Mouse (Mus musculus) heart, embryonic 14.5 days (tissue): Measurements from ENCODE around the gene Fam205a3. TPM values are rescaled to one million over a fixed set of nuclear protein-coding genes. Genes with fewer than 3 reads are reported as not detected.
"Not testable (repeated sequence)": the region's sequence is repeated elsewhere in the genome, so short reads cannot be mapped to it uniquely, and the experiment has no call there.

Source experiments
- ATAC-seq: fragments of 200-750 bp; cut with Nextera tagmentation; 2 replicates; pipeline ENCODE4 v1.8.0; 2017; ENCODE audit warnings: low read depth, moderate TSS enrichment; ENCODE audit not compliant: insufficient number of reproducible peaks, insufficient read depth, low FRiP score
- H3K27ac ChIP-seq, 2 experiments: fragments of 200-500 bp in 1 of 2; fragments of 300-500 bp in 1 of 2; sonication (generic) in 1 of 2; replicated peaks in 1 of 2; 2 replicates each; pipeline ENCODE4 v1.5.1; 2012 to 2014; ENCODE audit warnings: low read depth in 2 of 2, low read length in 2 of 2, control low read depth in 1 of 2, mild to moderate bottlenecking in 1 of 2, mixed read lengths in 1 of 2; ENCODE audit not compliant: control insufficient read depth in 1 of 2, insufficient read depth in 1 of 2
- H3K27me3 ChIP-seq: fragments of 300-500 bp; sonication (generic); 2 replicates; pipeline ENCODE4 v1.6.1; 2014; ENCODE audit warnings: mild to moderate bottlenecking, low read length, control low read depth; ENCODE audit not compliant: control insufficient read depth, insufficient read depth
- H3K36me3 ChIP-seq: fragments of 300-500 bp; sonication (generic); 2 replicates; pipeline ENCODE4 v1.6.1; 2014; ENCODE audit warnings: mild to moderate bottlenecking, control low read depth, low read length, mixed read lengths; ENCODE audit not compliant: control insufficient read depth, insufficient read depth
- H3K4me1 ChIP-seq, 2 experiments: fragments of 200-500 bp in 1 of 2; fragments of 300-500 bp in 1 of 2; sonication (generic) in 1 of 2; 2 replicates each; pipeline ENCODE4 v1.6.1; 2012 to 2014; ENCODE audit warnings: low read length in 2 of 2, control low read depth in 1 of 2, mixed read lengths in 1 of 2; ENCODE audit not compliant: control insufficient read depth in 2 of 2, insufficient read depth in 2 of 2
- H3K4me2 ChIP-seq: fragments of 300-500 bp; sonication (generic); 2 replicates; pipeline ENCODE4 v1.6.1; 2014; ENCODE audit warnings: mild to moderate bottlenecking, low read length
- H3K4me3 ChIP-seq, 2 experiments: fragments of 200-500 bp in 1 of 2; fragments of 300-500 bp in 1 of 2; sonication (generic) in 1 of 2; 2 replicates each; pipeline ENCODE4 v1.5.1; 2012 to 2014; ENCODE audit warnings: low read length in 2 of 2, mild to moderate bottlenecking in 2 of 2, control low read depth in 1 of 2, low read depth in 1 of 2, moderate library complexity in 1 of 2; ENCODE audit not compliant: control insufficient read depth in 1 of 2, insufficient read depth in 1 of 2
- H3K9ac ChIP-seq: fragments of 300-500 bp; sonication (generic); 2 replicates; pipeline ENCODE4 v1.6.1; 2014; ENCODE audit warnings: mild to moderate bottlenecking, low read length
- H3K9me3 ChIP-seq: fragments of 300-500 bp; sonication (generic); 2 replicates; pipeline ENCODE4 v1.6.1; 2016; ENCODE audit warnings: low read length, control low read depth; ENCODE audit not compliant: control insufficient read depth
- WGBS: fragments of 180-500 bp; shearing (Covaris S2); extraction: QIAGEN DNeasy Blood & Tissue Kit; methylation state at CpG from one replicate; pipeline ENCODE4 v1.1.7; 2014; 5-methylcytosine and 5-hydroxymethylcytosine counted together
- polyA plus RNA-seq: library from polyadenylated mRNA; unstranded; fragments of >200 nt; fragmentation: Nextera tagmentation; extraction: Ambion mirVana; gene quantifications from 2 replicates; pipeline ENCODE4 v1.2.1, GENCODE M21; 2014

The Fam205a3 gene
- polyA plus RNA-seq, result not detected in 2 replicates

DNA sequence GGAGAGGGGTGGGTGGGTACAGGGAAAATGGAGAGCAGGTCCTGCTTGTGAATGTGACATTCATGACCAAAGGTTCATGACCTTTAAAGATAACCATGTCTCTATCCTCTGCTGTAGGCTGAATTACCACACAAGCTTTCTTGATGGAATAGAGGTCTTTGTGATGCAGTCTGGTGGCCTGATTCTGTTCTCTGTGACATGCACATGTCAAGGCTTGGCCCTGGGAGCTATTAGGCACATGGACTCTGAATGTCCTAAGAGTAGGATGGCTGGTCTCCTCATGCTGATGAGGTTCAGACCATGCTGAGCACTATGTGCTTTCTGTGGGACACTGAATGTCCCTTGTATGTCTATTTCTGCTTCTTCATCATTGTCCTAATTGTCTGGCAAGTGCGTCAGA, at the start of gene Fam205a3:
TSS of gene Fam205a3 (plus strand) at position 301 of the 400 bp plus-strand sequence.
- not testable (repeated sequence) for H3K4me3 ChIP-seq, H3K36me3 ChIP-seq, H3K9me3 ChIP-seq, ATAC-seq, H3K27ac ChIP-seq, H3K4me2 ChIP-seq, H3K4me1 ChIP-seq, H3K9ac ChIP-seq, H3K27me3 ChIP-seq
- WGBS, result no CpG with 5 or more reads among the region's 1 CpGs

- not testable (repeated sequence) for H3K9me3 ChIP-seq, H3K4me2 ChIP-seq, H3K27me3 ChIP-seq, H3K27ac ChIP-seq, H3K9ac ChIP-seq, H3K4me3 ChIP-seq, H3K36me3 ChIP-seq, ATAC-seq, H3K4me1 ChIP-seq
- WGBS, result no CpG with 5 or more reads among the region's 18 CpGs
Measured at GRCm38 (mm10) chr4:42293967-42294366, 24.2 kb upstream of the Fam205a3 start, which contains the start of gene Gm21953. Gm21953 (plus strand) TSS chr4:42294267.

Other genes starting within 250 kb of the Fam205a3 start
- not detected in 2 replicates for gene Gm3893, start 227.1 kb upstream of the Fam205a3 start, polyA plus RNA-seq
- gene Gm13304, start 203.5 kb upstream of the Fam205a3 start, polyA plus RNA-seq, result 7.5 TPM in 1 of 2 replicates, not detected in the other
- gene Gm13306, start 164.9 kb upstream of the Fam205a3 start, polyA plus RNA-seq, result not detected in 2 replicates
- gene Gm13305, start 149.7 kb upstream of the Fam205a3 start, polyA plus RNA-seq, result 0.74 TPM in 1 of 2 replicates, not detected in the other
- not detected in 2 replicates for gene Gm10600, start 77.7 kb upstream of the Fam205a3 start, polyA plus RNA-seq
- 1.5 TPM in 1 of 2 replicates, not detected in the other for gene Ccl21b, start 62.6 kb upstream of the Fam205a3 start, polyA plus RNA-seq
- gene Gm21953, start 24.1 kb upstream of the Fam205a3 start, polyA plus RNA-seq, result not detected in 2 replicates
- gene Gm21586, start 121.0 kb downstream of the Fam205a3 start, polyA plus RNA-seq, result not detected in 2 replicates
- gene Gm2163, start 148.4 kb downstream of the Fam205a3 start, polyA plus RNA-seq, result not detected in 2 replicates
- not detected in 2 replicates for gene Fam205a2, start 209.8 kb downstream of the Fam205a3 start, polyA plus RNA-seq